In genomic region chr11:75194850-75195461, GRCm38 (mm10) we compare ENCODE assay signal across 8 mouse cellular contexts. TPM values are rescaled to one million over a fixed set of nuclear protein-coding genes. Genes with fewer than 3 reads are reported as not detected.
DNase-seq lines count a peak whose midpoint lies in the region; ATAC-seq lines count a peak whose summit lies in the region.

No protein-coding gene starts in this region.

- H3K36me3 ChIP-seq in erythroblast, embryonic 14.5 days (ENCODE audit: control insufficient read depth) = no peaks in the 10 kb centered on the region
- no peaks in the 10 kb centered on the region for H3K36me3 ChIP-seq in heart, embryonic 16.5 days (ENCODE audit: control insufficient read depth, insufficient read depth)
- no peaks in the 10 kb centered on the region for H3K36me3 ChIP-seq in midbrain, embryonic 10.5 days

- peaks cover 18% of the 10 kb centered on the region; the same call in 1 of the 2 replicates for H3K9me3 ChIP-seq in erythroblast, embryonic 14.5 days (ENCODE audit: control insufficient read depth, low read length)
- no peaks in the 10 kb centered on the region for H3K9me3 ChIP-seq in heart, embryonic 16.5 days (replicated peaks; ENCODE audit: control insufficient read depth, low read length)
- no peaks in the 10 kb centered on the region for H3K9me3 ChIP-seq in midbrain, embryonic 10.5 days (replicated peaks)

- H3K27me3 ChIP-seq in erythroblast, embryonic 14.5 days (ENCODE audit: control insufficient read depth) = peaks cover 94% of the 10 kb centered on the region
- peaks cover 11% of the 10 kb centered on the region for H3K27me3 ChIP-seq in heart, embryonic 16.5 days (ENCODE audit: control insufficient read depth, insufficient read depth, low read length)
- peaks cover 92% of the 10 kb centered on the region for H3K27me3 ChIP-seq in midbrain, embryonic 10.5 days (ENCODE audit: low read depth, poor library complexity, severe bottlenecking)

- peak; percentile 48 for DNase-seq in MN1 (ENCODE audit: low spot score)
- DNase-seq in cerebellum, postnatal 36 days = peak; percentile 73 to 80
- peak; percentile 67 for DNase-seq in kidney, postnatal 14 days
- DNase-seq in midbrain, embryonic 10.5 days (ENCODE audit: low spot score) = peak; percentile 79
- peak; percentile 61 for DNase-seq in testis, postnatal 14 days (ENCODE audit: low spot score)

- WGBS in heart, embryonic 16.5 days = 1% methylated on average over 39 of the region's 39 CpGs
- under 1% methylated on average over 39 of the region's 39 CpGs for WGBS in midbrain, embryonic 10.5 days

- no peak for ATAC-seq in erythroblast, adult 5-6 weeks (replicated peaks; ENCODE audit: low FRiP score, poor library complexity, severe bottlenecking)
- ATAC-seq in heart, embryonic 16.5 days (replicated peaks; ENCODE audit: extremely low read depth, insufficient read depth, low FRiP score) = no peak

- peak overlapping the region; percentile 81 for H3K9ac ChIP-seq in heart, embryonic 16.5 days (ENCODE audit: low read length)

- H3K4me3 ChIP-seq in erythroblast, embryonic 14.5 days (replicated peaks) = peak overlapping the region; percentile 7
- H3K4me3 ChIP-seq in heart, embryonic 16.5 days (ENCODE audit: low read length) = peak overlapping the region; percentile 70
- peak overlapping the region; percentile 56 for H3K4me3 ChIP-seq in midbrain, embryonic 10.5 days

- H3K4me1 ChIP-seq in erythroblast, embryonic 14.5 days (ENCODE audit: control insufficient read depth) = peaks cover 39% of the 10 kb centered on the region
- peaks cover 42% of the 10 kb centered on the region for H3K4me1 ChIP-seq in heart, embryonic 16.5 days (ENCODE audit: control insufficient read depth, insufficient read depth, low read length)
- H3K4me1 ChIP-seq in midbrain, embryonic 10.5 days = peaks cover 74% of the 10 kb centered on the region

- H3K27ac ChIP-seq in heart, embryonic 16.5 days (ENCODE audit: low read length) = peak overlapping the region; percentile 9; the same call in 1 of the 2 replicates
- H3K27ac ChIP-seq in midbrain, embryonic 10.5 days (replicated peaks) = peak overlapping the region; percentile 69

- peak overlapping the region; percentile 81 for H3K4me2 ChIP-seq in heart, embryonic 16.5 days (ENCODE audit: low read depth, low read length)

RNA-seq across cellular contexts. Expression of gene Rtn4rl1, which starts 1.4 kb away (rescaled TPM):
- 0.01 TPM in 1 of 2 replicates, not detected in the other for polyA plus RNA-seq in erythroblast, embryonic 14.5 days (2012)
- not detected in 2 replicates for total RNA-seq in erythroblast, adult 5-6 weeks (2015; ENCODE audit: low replicate concordance)
- not detected in 2 replicates for total RNA-seq in erythroblast, adult 5-6 weeks (2017; ENCODE audit: low replicate concordance)
- polyA plus RNA-seq in heart, embryonic 16.5 days (2015; fragmentation: Nextera tagmentation; extraction: Ambion mirVana) = 12.4 and 13.1 TPM in 2 replicates
- polyA plus RNA-seq in midbrain, embryonic 10.5 days (2016; fragmentation: Nextera tagmentation; extraction: Ambion mirVana) = 2.3 and 3.0 TPM in 2 replicates

RNA-seq across cellular contexts. Expression of gene Dph1, which starts 3.9 kb away (rescaled TPM):
- 1.1 and 1.4 TPM in 2 replicates for polyA plus RNA-seq in erythroblast, embryonic 14.5 days (2012)
- 0.58 and 4.2 TPM in 2 replicates for total RNA-seq in erythroblast, adult 5-6 weeks (2015; ENCODE audit: low replicate concordance)
- total RNA-seq in erythroblast, adult 5-6 weeks (2017; ENCODE audit: low replicate concordance) = 3.6 and 4.5 TPM in 2 replicates
- 19.7 and 21.0 TPM in 2 replicates for polyA plus RNA-seq in heart, embryonic 16.5 days (2015; fragmentation: Nextera tagmentation; extraction: Ambion mirVana)
- polyA plus RNA-seq in midbrain, embryonic 10.5 days (2016; fragmentation: Nextera tagmentation; extraction: Ambion mirVana) = 25.4 and 27.3 TPM in 2 replicates

RNA-seq across cellular contexts. Expression of gene Ovca2, which starts 16.3 kb away (rescaled TPM):
- 0.13 and 0.47 TPM in 2 replicates for polyA plus RNA-seq in erythroblast, embryonic 14.5 days (2012)
- total RNA-seq in erythroblast, adult 5-6 weeks (2015; ENCODE audit: low replicate concordance) = 1.9 and 6.7 TPM in 2 replicates
- 4.6 and 5.7 TPM in 2 replicates for total RNA-seq in erythroblast, adult 5-6 weeks (2017; ENCODE audit: low replicate concordance)
- polyA plus RNA-seq in heart, embryonic 16.5 days (2015; fragmentation: Nextera tagmentation; extraction: Ambion mirVana) = 18.4 and 18.7 TPM in 2 replicates
- polyA plus RNA-seq in midbrain, embryonic 10.5 days (2016; fragmentation: Nextera tagmentation; extraction: Ambion mirVana) = 33.5 and 37.6 TPM in 2 replicates

RNA-seq across cellular contexts. Expression of gene Hic1, which starts 25.6 kb away (rescaled TPM):
- 0.02 and 0.06 TPM in 2 replicates for polyA plus RNA-seq in erythroblast, embryonic 14.5 days (2012)
- not detected in 2 replicates for total RNA-seq in erythroblast, adult 5-6 weeks (2015; ENCODE audit: low replicate concordance)
- total RNA-seq in erythroblast, adult 5-6 weeks (2017; ENCODE audit: low replicate concordance) = not detected in 2 replicates
- polyA plus RNA-seq in heart, embryonic 16.5 days (2015; fragmentation: Nextera tagmentation; extraction: Ambion mirVana) = 7.1 and 9.8 TPM in 2 replicates
- 0.32 and 0.57 TPM in 2 replicates for polyA plus RNA-seq in midbrain, embryonic 10.5 days (2016; fragmentation: Nextera tagmentation; extraction: Ambion mirVana)

Comparison
In these comparisons a context has a peak if more than half of its experiments do, and no peak if none do; other contexts are left out.
1. H3K4me3 ChIP-seq: peak in every context shown above with its lines; median percentile 70 in heart, embryonic 16.5 days; 56 in midbrain, embryonic 10.5 days; 7 in erythroblast, embryonic 14.5 days.
2. RNA of gene Ovca2, which starts 16.3 kb away (polyA plus RNA-seq): 33.5 to 37.6 TPM in midbrain, embryonic 10.5 days and 18.4 to 18.7 TPM in heart, embryonic 16.5 days; 0.13 to 0.47 TPM in erythroblast, embryonic 14.5 days; every median in the first group is over 10 times any median in the second.
3. Peak in every context shown above with its lines, with median percentiles within 50 percentile points of each other: DNase-seq.